Mouse (Mus musculus): Measurements from ENCODE around the gene Hectd2. TPM values are rescaled to one million over a fixed set of nuclear protein-coding genes. Genes with fewer than 3 reads are reported as not detected.

Hectd2 gene
- polyA plus RNA-seq, 1 experiment from 2014 or later, result 4.3 TPM

GRCm38 (mm10) chr19:36540776-36541175 is 13.7 kb upstream of the Hectd2 start:
- Histone ChIP-seq H3K36me3 (ENCODE audit: control insufficient read depth, insufficient read depth, low read length) (no peaks in the 10 kb centered on the region), H3K27ac (replicated peaks; ENCODE audit: low read depth, low read length) (no peak overlapping the region), H3K9ac (ENCODE audit: low read depth, low read length) (no peak overlapping the region), H3K9me3 (ENCODE audit: control insufficient read depth, low read length) (no peaks in the 10 kb centered on the region), H3K4me1 (ENCODE audit: control insufficient read depth, insufficient read depth, low read length) (no peaks in the 10 kb centered on the region), H3K27me3 (replicated peaks; ENCODE audit: control insufficient read depth, insufficient read depth, low read length) (no peaks in the 10 kb centered on the region), H3K4me2 (ENCODE audit: low read depth, low read length) (no peak overlapping the region), H3K4me3 (ENCODE audit: low read depth, low read length) (no peak overlapping the region)
- ATAC-seq (ENCODE audit: low read depth) (no peak), DNase-seq (ENCODE audit: low spot score) (no peak)
- 65% methylated on average over 7 of the region's 7 CpGs for WGBS

- ATAC-seq (ENCODE audit: low read depth) (no peak), DNase-seq (ENCODE audit: low spot score) (no peak)
- WGBS, result 3% methylated on average over 20 of the region's 20 CpGs
These were observed 836 bp upstream of the Hectd2 start for GRCm38 (mm10) chr19:36553561-36554045.

GRCm38 (mm10) chr19:36554785-36555595 is 551 bp downstream of the Hectd2 start:
- ATAC-seq (ENCODE audit: low read depth) (peak; percentile 73), DNase-seq (ENCODE audit: low spot score) (peak; percentile 50)
- H3K4me3 ChIP-seq (ENCODE audit: low read depth, low read length), result peak overlapping the region; percentile 89
- H3K27ac ChIP-seq (replicated peaks; ENCODE audit: low read depth, low read length), result peak overlapping the region; percentile 82
- H3K36me3 ChIP-seq (ENCODE audit: control insufficient read depth, insufficient read depth, low read length), result no peaks in the 10 kb centered on the region
- no peaks in the 10 kb centered on the region; the same call in 1 of the 2 replicates for H3K4me1 ChIP-seq (ENCODE audit: control insufficient read depth, insufficient read depth, low read length)
- peak overlapping the region; percentile 90 for H3K9ac ChIP-seq (ENCODE audit: low read depth, low read length)
- peaks cover 12% of the 10 kb centered on the region; the same call in 1 of the 2 replicates for H3K27me3 ChIP-seq (replicated peaks; ENCODE audit: control insufficient read depth, insufficient read depth, low read length)
- peak overlapping the region; percentile 98 for H3K4me2 ChIP-seq (ENCODE audit: low read depth, low read length)
- no peaks in the 10 kb centered on the region for H3K9me3 ChIP-seq (ENCODE audit: control insufficient read depth, low read length)
- under 1% methylated on average over 20 of the region's 53 CpGs for WGBS

More at GRCm38 (mm10) chr19:36553561-36554045, 836 bp upstream of the Hectd2 start:
- no peak overlapping the region for H3K27ac ChIP-seq (replicated peaks; ENCODE audit: low read depth, low read length)
- peak overlapping the region; percentile 89 for H3K4me3 ChIP-seq (ENCODE audit: low read depth, low read length)
- H3K9ac ChIP-seq (ENCODE audit: low read depth, low read length), result peak overlapping the region; percentile 82
- H3K27me3 ChIP-seq (replicated peaks; ENCODE audit: control insufficient read depth, insufficient read depth, low read length), result peaks cover 12% of the 10 kb centered on the region; the same call in 1 of the 2 replicates
- peak overlapping the region; percentile 98 for H3K4me2 ChIP-seq (ENCODE audit: low read depth, low read length)
- no peaks in the 10 kb centered on the region for H3K36me3 ChIP-seq (ENCODE audit: control insufficient read depth, insufficient read depth, low read length)
- no peaks in the 10 kb centered on the region; the same call in 1 of the 2 replicates for H3K4me1 ChIP-seq (ENCODE audit: control insufficient read depth, insufficient read depth, low read length)
- H3K9me3 ChIP-seq (ENCODE audit: control insufficient read depth, low read length), result no peaks in the 10 kb centered on the region

- no peak for ATAC-seq (ENCODE audit: low read depth)
- no peak overlapping the region for H3K27ac ChIP-seq (replicated peaks; ENCODE audit: low read depth, low read length)
- H3K9me3 ChIP-seq (ENCODE audit: control insufficient read depth, low read length), result no peaks in the 10 kb centered on the region
- H3K4me2 ChIP-seq (ENCODE audit: low read depth, low read length), result no peak overlapping the region
- DNase-seq (ENCODE audit: low spot score), result no peak
- no peaks in the 10 kb centered on the region for H3K27me3 ChIP-seq (replicated peaks; ENCODE audit: control insufficient read depth, insufficient read depth, low read length)
- 75% methylated on average over 5 of the region's 5 CpGs for WGBS
- H3K4me1 ChIP-seq (ENCODE audit: control insufficient read depth, insufficient read depth, low read length), result no peaks in the 10 kb centered on the region
- H3K36me3 ChIP-seq (ENCODE audit: control insufficient read depth, insufficient read depth, low read length), result no peaks in the 10 kb centered on the region
- no peak overlapping the region for H3K9ac ChIP-seq (ENCODE audit: low read depth, low read length)
- H3K4me3 ChIP-seq (ENCODE audit: low read depth, low read length), result no peak overlapping the region
These were observed 4.9 kb downstream of the Hectd2 start for GRCm38 (mm10) chr19:36559331-36559730.

DNA sequence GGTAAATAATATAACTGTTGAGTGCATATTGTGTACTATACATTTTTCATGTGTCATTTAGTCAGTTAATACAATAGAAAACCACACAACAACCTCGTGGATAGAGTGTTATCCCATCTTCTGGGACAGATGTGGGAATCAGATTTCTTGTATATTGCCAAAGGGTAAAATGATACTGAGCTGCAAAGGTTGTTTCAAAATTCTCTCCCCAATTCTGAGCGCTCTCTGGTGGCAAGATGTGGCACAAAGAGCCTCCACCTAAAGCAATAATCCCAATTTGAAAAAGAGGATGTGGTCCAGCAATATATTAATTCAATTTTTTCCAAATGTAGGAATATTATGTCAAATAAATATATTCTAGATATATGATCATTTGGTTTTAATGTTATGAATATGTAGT is 5.7 kb downstream of the Hectd2 start:
- H3K9me3 ChIP-seq (ENCODE audit: control insufficient read depth, low read length), result no peaks in the 10 kb centered on the region
- ATAC-seq (ENCODE audit: low read depth) (no peak), DNase-seq (ENCODE audit: low spot score) (peak; percentile 11)
- no peak overlapping the region for H3K9ac ChIP-seq (ENCODE audit: low read depth, low read length)
- no peak overlapping the region for H3K4me2 ChIP-seq (ENCODE audit: low read depth, low read length)
- no peaks in the 10 kb centered on the region for H3K4me1 ChIP-seq (ENCODE audit: control insufficient read depth, insufficient read depth, low read length)
- H3K4me3 ChIP-seq (ENCODE audit: low read depth, low read length), result no peak overlapping the region
- 17% methylated on average over 2 of the region's 2 CpGs for WGBS
- no peaks in the 10 kb centered on the region for H3K36me3 ChIP-seq (ENCODE audit: control insufficient read depth, insufficient read depth, low read length)
- H3K27me3 ChIP-seq (replicated peaks; ENCODE audit: control insufficient read depth, insufficient read depth, low read length), result no peaks in the 10 kb centered on the region
- H3K27ac ChIP-seq (replicated peaks; ENCODE audit: low read depth, low read length), result no peak overlapping the region

- no peak for ATAC-seq (ENCODE audit: low read depth)
- DNase-seq (ENCODE audit: low spot score), result no peak
- no peak overlapping the region for H3K4me3 ChIP-seq (ENCODE audit: low read depth, low read length)
- no peaks in the 10 kb centered on the region for H3K9me3 ChIP-seq (ENCODE audit: control insufficient read depth, low read length)
- H3K36me3 ChIP-seq (ENCODE audit: control insufficient read depth, insufficient read depth, low read length), result no peaks in the 10 kb centered on the region
- no peaks in the 10 kb centered on the region for H3K4me1 ChIP-seq (ENCODE audit: control insufficient read depth, insufficient read depth, low read length)
- no peak overlapping the region for H3K9ac ChIP-seq (ENCODE audit: low read depth, low read length)
- WGBS, result 61% methylated on average over 2 of the region's 2 CpGs
- no peak overlapping the region for H3K27ac ChIP-seq (replicated peaks; ENCODE audit: low read depth, low read length)
- H3K4me2 ChIP-seq (ENCODE audit: low read depth, low read length), result no peak overlapping the region
- no peaks in the 10 kb centered on the region for H3K27me3 ChIP-seq (replicated peaks; ENCODE audit: control insufficient read depth, insufficient read depth, low read length)
These were observed 6.7 kb downstream of the Hectd2 start for GRCm38 (mm10) chr19:36561171-36561570.

- Histone ChIP-seq H3K9me3 (ENCODE audit: control insufficient read depth, low read length) (no peaks in the 10 kb centered on the region), H3K4me2 (ENCODE audit: low read depth, low read length) (no peak overlapping the region), H3K4me1 (ENCODE audit: control insufficient read depth, insufficient read depth, low read length) (no peaks in the 10 kb centered on the region), H3K4me3 (ENCODE audit: low read depth, low read length) (no peak overlapping the region), H3K27ac (replicated peaks; ENCODE audit: low read depth, low read length) (no peak overlapping the region), H3K36me3 (ENCODE audit: control insufficient read depth, insufficient read depth, low read length) (no peaks in the 10 kb centered on the region), H3K9ac (ENCODE audit: low read depth, low read length) (no peak overlapping the region), H3K27me3 (replicated peaks; ENCODE audit: control insufficient read depth, insufficient read depth, low read length) (no peaks in the 10 kb centered on the region)
- DNase-seq (ENCODE audit: low spot score), result peak; percentile 62
- 70% methylated on average over 2 of the region's 2 CpGs for WGBS
- no peak for ATAC-seq (ENCODE audit: low read depth)
These were observed 10.0 kb downstream of the Hectd2 start for GRCm38 (mm10) chr19:36564396-36564795.

GRCm38 (mm10) chr19:36573986-36574385 is 19.5 kb downstream of the Hectd2 start:
- Histone ChIP-seq H3K9ac (ENCODE audit: low read depth, low read length) (no peak overlapping the region), H3K27me3 (replicated peaks; ENCODE audit: control insufficient read depth, insufficient read depth, low read length) (no peaks in the 10 kb centered on the region), H3K4me3 (ENCODE audit: low read depth, low read length) (no peak overlapping the region), H3K4me2 (ENCODE audit: low read depth, low read length) (no peak overlapping the region), H3K36me3 (ENCODE audit: control insufficient read depth, insufficient read depth, low read length) (no peaks in the 10 kb centered on the region), H3K9me3 (ENCODE audit: control insufficient read depth, low read length) (no peaks in the 10 kb centered on the region), H3K4me1 (ENCODE audit: control insufficient read depth, insufficient read depth, low read length) (no peaks in the 10 kb centered on the region), H3K27ac (replicated peaks; ENCODE audit: low read depth, low read length) (no peak overlapping the region)
- DNase-seq (ENCODE audit: low spot score) (no peak), ATAC-seq (ENCODE audit: low read depth) (no peak)
- WGBS, result 50% methylated on average over 3 of the region's 3 CpGs

GRCm38 (mm10) chr19:36575159-36575558 is 20.7 kb downstream of the Hectd2 start:
- Histone ChIP-seq H3K4me3 (ENCODE audit: low read depth, low read length) (no peak overlapping the region), H3K9me3 (ENCODE audit: control insufficient read depth, low read length) (no peaks in the 10 kb centered on the region), H3K27me3 (replicated peaks; ENCODE audit: control insufficient read depth, insufficient read depth, low read length) (no peaks in the 10 kb centered on the region), H3K4me2 (ENCODE audit: low read depth, low read length) (no peak overlapping the region), H3K4me1 (ENCODE audit: control insufficient read depth, insufficient read depth, low read length) (no peaks in the 10 kb centered on the region), H3K27ac (replicated peaks; ENCODE audit: low read depth, low read length) (no peak overlapping the region), H3K9ac (ENCODE audit: low read depth, low read length) (no peak overlapping the region), H3K36me3 (ENCODE audit: control insufficient read depth, insufficient read depth, low read length) (no peaks in the 10 kb centered on the region)
- WGBS, result 85% methylated on average over 6 of the region's 6 CpGs
- ATAC-seq (ENCODE audit: low read depth) (no peak), DNase-seq (ENCODE audit: low spot score) (no peak)

All from embryonic facial prominence, embryonic 14.5 days (tissue).